Mouse (Mus musculus) kidney, postnatal 36 days (tissue): ENCODE results near the gene Adssl1.

Source experiments
- DNase-seq, 2 experiments: peaks; one replicate each; pipeline ENCODE4 v3.0.0; 2021 to 2022; ENCODE audit warnings: mixed read lengths in 2 of 2

Adssl1 gene

DNA sequence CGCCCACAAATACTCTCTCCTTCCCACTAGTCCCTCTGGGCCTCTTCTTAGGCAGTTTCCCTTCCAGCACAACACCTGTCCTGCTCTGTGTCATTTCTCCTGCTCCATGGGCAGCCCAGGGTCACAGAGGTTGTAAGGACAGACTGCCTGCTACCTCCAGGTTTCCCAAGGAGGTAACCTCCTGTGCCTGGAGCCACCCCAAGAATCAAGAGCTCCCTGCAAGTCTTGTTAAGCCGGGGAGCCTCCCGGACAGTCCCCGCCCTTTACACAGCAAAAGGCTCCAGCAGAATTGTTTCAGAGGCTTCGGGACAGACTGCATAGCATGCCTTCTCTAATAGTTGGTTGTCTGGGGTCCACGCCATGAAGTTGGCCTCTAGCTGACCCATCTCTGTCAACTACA is 6.6 kb downstream of the Adssl1 start:
- no peak for DNase-seq

DNA sequence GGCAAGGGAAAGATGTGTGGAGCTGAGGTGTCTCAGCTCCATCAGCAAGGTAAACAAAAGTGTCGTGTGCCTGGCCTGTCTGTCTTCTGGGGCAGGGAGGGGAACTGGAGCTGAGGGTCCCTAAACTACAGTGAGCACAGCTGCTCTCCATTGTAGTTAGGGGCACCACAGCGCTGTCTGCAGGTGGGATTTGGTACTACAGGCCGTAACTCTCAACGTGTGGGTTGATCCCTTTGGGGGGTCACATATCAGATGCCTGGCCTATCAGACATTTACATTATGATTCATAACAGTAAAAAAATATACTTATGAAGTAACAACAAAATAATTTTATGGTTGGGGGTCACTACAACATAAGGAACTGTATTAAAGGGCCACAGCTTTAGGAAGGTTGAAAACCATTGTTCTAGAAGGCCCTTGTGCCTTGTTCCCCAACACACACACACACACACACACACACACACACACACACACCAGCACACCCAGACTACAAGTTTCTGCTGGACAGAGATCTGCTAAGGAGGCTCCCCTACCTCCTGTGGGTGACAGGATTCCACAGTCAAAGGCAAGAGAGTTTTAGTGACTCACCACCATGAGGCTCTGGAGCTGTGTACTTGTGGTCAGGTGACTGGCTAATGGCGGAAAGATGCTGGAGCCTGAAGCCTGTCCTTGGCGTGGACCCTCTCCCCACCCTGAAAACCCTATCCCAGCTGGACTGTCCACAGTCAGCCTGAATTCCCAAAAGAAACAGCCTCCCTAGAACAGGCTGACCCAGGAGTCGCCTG is 7.4 kb downstream of the Adssl1 start:
- DNase-seq, result no peak

DNA sequence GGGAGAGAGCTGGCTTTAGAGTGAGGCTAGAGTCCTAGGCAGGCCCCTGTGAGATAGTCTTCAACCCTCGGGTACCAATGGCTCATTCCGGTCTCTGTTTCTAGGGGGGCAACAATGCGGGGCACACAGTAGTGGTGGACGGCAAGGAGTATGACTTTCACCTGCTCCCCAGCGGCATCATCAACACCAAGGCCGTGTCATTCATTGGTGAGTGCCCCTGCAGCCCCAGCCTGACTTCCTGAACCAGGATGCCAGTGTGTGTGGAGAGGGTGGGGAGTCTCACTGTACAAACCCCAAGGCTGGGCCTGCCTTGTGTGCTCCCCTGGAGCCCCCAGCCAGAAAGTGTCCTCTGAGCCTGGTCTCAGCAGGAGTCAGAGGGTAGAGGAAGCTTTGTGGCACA is 8.4 kb downstream of the Adssl1 start:
- DNase-seq, result no peak

DNA sequence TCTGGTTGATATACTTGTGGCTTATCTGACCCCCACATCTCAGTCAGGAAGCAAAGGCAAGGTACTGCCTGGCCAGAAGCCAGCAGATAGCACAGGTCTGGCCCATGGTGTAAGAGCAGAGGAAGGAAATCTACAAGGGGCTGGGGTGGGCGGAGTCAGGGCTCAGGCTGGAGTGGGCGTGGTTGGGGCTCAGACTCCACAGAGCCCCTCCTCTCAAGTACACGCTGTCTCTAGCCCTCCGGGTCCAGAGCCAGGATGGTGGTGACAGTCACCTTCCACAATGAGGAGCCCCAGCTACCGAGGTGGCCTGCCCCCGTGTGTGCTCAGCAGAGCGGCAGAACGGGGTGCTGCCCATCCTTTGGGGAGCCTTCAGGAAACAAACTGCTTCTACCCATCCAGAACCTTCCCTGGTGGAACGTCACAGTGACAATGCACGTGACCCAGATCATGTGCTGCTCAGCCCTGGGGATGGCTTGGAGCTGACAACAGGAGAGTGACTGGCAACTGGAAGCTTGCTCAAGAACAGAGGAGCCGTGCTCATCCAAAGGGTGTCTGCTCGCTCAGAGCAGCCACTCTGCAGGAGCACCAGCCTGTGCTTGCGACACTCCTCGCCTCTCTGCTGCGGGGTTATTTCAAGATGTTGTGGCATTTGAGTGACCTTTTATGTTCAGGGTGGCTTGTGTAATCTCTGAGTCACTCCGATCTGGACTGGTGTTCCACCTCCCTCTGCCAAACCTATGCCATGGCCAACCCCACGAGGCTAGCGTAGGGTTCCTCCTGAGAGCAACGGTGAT is 9.3 kb downstream of the Adssl1 start:
- DNase-seq, result peak; percentile 49 to 68

DNA sequence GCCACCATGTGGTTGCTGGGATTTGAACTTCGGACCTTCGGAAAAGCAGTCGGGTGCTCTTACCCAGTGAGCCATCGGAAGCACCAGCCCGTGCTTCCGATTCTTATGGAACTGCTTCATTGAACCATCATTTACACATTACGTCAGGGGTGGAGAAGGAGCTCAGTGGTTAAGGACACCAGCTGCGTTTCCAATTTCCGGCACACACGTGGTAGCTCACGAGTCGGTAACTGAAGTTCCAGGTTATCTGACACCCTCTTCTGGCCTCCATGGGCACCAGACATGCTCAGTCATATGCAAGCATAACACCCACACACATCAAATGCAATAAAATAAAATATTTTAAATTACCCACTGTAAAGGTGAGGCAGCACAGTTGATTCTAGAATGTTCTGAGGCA is 10.2 kb downstream of the Adssl1 start:
- no peak for DNase-seq

DNA sequence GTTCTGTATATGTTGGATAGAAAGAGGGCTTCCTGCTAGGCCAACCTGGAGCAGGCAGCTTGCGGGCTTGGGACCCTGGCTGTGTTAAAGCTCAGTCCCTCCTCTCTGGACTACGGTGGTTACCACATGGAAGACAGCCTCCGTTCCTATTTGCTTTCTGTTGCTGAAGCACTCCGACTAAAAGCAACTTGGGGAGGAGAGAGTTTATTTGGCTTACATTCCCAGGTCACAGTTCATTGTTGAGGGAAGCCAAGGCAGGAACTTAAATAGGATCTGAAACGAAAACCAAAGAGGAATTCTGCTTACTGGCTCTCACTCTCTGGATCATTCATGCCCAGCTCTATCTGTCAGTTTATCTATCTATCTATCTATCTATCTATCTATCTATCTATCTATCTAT is 11.0 kb downstream of the Adssl1 start:
- no peak for DNase-seq

DNA sequence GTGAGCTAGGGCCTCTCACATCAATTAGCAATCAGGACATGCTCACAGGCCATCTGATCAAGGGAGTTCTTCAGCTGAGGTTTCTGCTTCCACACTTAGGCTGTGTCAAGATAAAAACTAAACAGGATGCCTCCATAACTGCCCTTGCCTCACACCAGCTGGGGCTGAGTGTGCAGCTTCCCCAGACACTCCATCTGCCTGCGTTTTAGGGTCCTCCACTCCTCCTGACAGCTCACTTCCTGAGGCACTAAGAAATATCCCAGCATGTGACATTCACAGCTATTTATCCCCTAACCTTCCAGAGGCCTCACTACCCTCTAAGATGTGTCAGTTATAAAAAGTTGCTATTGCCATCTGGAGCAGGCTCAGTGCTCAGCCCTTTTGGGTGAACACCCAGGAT is 11.6 kb downstream of the Adssl1 start:
- DNase-seq, result no peak

DNA sequence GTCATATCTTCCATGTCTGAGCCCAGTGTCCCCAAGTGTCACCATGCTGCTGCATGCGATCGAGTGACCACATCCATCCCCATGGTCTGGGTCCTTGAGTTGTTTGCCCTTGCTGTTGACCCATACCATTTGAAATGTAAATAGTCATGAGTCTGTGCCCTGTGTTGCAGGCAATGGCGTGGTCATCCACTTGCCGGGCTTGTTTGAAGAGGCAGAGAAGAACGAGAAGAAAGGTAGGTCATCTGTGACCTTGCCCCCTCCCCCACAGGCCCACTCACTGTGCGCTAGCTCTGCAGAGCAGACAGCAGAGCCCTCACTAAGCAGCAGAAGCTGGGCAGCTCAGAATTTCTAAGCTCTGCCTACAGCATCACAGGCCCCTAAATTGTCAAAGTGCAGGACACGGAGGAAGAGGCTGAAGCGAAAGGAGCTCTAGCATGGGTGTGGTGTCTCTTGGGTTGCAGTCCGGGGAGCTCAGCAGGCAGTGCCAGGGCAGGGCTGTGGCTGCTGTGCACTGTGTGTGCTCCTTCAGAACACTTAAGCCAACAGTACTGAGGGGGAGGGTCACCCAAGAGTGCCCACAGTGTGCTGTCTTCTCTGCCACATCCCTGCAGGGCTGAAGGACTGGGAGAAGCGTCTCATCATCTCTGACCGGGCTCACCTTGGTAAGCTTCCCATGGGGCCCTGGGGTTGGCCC is 12.4 kb downstream of the Adssl1 start:
- DNase-seq, result no peak

DNA sequence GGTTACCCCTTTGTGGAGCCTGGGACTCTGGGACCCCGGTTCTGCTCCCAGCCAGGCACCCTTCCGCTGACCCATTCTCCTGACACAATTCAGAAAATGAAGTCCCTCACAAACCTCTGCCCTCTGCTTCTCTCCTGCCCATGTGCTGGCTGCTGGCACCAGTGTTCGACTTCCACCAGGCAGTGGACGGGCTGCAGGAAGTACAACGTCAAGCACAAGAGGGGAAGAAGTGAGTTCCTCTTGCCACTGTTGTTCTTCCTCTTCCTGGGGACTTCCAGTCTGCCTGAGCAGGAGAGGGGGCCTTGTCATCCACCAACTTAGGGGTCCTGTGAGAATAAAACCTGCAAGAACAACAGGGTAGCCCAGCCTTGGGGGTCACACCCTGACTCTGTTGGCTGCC is 13.1 kb downstream of the Adssl1 start:
- no peak for DNase-seq

DNA sequence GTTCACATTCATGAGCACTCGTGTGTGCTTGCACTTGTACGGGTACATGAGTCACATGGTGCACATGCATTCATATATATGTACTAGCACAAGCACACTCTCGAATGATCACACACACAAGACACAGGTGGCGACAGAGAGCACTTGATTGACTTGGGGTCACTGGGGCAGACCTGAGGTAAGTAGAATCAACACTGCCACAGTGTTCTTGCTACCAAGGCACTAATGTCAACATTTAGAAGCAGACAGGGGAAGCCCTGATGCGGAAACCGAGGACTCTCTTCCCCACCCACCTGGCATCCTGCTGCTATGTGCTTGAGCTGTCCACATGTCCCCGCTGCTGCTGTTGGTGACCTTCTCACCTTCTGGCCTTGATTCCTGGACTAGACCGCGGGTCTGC is 13.8 kb downstream of the Adssl1 start:
- no peak for DNase-seq

DNA sequence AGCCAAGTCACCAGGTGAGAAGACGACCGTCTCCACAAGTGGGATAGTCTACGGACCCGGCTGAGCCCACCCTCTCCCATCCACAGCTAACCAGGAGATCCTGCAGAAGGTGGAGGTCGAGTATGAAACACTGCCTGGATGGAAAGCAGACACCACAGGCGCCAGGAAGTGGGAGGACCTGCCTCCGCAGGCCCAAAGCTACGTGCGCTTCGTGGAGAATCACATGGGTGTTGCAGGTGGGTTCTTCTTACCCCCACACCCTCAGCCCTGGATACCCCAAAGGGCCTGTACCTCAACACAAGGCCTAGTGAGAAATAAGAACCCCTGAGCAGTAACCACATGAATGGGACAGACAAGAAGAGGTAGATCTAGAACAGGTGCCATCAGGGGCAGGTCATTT is 19.7 kb downstream of the Adssl1 start:
- DNase-seq, result no peak

DNA sequence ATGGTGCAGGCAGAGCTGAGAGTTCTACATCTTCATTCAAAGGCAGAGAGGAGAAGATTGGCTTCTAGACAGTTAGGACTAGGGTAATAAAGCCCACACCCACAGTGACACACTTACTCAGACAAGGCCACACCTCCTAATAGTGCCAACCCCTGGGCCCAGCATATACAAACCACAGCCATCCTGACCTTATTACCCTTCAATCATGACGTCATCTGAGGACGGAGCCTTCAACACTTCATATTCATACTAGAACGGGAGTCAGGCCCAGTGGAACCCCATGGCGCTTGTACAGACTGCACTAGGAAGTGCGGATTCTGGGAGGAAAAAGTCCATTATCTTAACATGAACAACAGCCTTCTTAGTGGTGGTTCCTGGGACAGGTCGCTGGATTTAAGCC is 23.3 kb downstream of the Adssl1 start:
- DNase-seq, result no peak

DNA sequence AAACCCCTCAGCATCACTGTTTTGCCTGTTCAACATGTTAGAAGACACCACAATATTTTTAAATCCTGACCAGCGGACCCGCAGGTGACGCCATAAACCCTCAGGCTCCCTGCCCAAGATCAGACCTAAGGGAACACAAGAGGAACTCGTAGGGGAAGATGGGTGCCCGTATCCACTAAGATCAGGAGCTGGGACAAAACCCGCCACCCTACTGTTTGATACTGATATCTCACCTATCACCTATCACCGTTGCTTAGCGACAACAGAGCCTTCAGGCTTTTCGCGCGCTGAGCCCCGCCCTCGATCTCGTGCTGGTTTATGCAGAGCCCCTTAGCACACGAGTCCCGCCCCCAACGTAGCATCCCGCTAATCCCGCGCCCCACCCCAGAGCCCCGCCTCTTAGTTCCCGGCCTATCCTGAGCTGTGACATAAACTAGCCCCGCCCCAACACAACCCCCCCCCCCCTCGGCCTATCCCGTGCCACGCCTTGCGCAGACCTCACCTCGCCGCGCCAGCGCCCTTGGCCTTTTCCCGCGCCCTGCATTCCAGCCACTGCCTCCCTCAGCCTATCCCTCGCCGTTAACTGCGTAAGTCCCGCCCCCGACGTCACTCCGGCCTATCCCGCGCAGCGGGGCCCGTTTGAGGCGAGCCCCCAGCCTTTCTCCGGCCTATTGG is 24.5 kb downstream of the Adssl1 start, which contains the start of gene Siva1:
Siva1 (plus strand) TSS at position 500 of the 675 bp plus-strand sequence.
- peak; percentile 99 for DNase-seq

DNA sequence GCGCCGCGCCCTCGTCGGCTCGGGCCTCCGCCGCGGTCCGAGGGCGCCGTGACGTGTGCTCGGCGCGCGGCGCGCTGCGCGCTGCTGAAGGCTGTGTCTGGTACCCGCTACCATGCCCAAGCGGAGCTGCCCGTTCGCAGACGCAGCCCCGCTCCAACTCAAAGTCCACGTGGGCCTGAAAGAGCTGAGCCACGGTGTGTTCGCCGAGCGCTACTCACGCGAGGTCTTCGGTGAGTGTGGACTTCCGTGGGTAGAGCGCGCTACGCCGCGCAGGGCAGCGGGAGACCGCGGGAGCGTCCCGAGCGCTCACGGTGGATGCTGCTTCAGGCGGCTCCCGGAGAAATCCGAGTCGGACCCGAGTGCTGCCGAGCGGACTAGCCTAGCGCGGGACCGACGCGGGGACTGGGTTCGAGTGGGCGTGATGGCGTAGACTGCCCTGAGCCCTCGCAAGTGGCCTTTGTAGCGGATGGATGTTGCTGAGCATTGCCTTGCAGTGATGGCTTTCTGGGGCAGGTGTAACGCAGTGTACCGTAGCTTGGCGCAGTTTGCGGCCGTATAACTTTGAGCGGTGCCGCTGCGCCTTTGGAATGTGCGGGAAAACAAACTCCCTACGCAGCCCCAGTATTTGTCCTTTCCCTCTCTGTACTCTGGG is 25.1 kb downstream of the Adssl1 start:
- no peak for DNase-seq

DNA sequence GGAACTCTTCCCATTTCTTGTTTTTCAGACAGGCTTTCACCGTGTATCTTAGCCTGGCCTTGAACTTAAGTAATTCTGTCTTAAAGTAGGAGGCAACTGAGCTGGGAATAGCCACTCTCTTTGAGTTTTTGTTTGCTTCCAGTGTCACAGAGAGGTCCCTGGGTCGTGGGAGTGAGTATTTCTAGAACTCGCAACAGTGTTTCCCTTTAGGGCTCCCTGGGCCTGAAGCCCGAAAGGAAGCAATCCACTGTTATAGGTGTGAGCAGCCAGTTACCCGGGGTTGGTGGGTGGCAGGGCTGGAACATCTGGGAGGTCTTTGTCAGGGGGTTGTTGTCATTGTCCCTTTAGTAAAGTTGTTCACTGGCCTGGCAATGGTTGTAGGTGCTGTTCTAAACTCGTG is 26.3 kb downstream of the Adssl1 start:
- DNase-seq, result no peak

DNA sequence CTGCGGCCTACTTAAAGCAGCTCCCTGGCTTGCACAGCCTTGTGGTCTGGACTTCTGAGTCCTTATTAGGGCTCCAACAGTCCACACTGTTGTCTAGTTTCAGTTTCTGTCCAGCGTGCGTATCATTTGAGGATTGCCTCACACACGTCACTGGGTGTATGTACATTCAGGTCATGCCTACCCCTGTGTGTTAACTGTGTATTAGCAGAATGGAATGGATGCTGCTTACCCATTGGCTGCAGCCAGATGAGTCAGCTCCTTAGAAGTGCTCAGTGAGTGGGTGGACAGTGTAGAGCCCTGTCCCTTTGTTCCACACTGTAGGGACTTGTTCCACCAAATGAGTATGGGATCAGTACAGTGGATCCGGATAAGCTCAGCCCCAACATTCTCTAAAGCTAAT is 28.2 kb downstream of the Adssl1 start:
- DNase-seq, result no peak

DNA sequence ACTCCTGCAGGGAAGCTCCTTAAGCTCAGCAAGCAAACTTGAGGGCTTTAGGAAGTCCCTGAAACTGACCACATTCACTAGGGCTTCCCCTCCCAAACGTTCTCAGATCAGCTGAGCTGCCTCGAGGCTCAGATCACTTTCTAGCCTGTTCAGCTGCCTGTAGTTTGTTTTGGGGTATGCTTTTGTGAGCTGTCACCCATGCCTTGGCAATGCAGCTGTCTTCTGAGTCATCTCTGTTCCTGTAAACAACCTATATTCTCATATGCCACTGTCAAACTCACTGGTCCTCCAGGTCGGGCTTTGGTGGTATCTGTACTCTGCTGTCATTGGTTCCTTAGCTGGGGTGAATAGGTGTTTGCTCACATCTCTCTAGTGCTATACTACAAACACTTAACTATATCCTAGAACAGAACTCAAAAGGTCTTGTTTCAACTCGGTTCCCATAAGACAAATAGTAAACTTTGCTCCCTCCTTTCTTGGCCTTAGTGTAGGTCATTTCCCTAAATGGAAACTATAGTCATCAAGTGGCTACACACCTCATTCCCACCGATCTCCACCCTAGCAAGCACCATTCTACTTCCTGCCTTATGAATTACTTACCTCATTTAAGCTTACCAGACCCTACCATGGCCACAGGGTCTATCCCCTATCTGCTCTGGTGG is 32.1 kb downstream of the Adssl1 start:
- DNase-seq, result no peak

DNA sequence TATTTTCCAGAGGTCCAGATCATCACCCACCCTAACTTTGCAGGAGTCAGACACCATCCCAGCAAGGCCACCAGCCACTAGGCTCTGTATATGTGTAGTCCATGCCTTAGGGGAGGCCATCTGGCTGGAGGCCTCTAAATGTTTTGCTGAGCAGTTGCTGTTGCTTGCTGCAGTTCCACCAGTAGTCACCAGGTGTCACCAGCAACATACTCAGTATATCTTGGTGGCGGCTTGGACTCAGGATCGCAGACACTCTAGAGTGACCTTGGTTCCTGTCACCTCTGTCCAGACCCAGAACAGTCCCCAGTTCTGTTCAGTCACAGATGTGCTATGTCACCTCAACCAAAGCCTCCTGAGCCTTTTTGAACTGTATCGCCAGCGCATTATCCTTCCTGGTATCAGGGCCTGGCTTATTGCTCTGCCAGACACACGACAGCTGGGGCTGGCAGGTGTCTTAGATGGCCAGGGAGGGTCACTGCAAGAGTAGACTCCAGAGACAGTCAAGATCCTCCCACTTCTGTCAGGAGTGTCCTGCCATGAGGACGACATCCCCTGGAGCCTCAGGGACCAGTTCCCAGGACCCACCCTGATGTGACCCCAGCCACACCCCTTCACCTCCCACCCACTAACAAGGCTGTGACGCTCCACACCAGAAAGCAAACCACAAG is 33.4 kb downstream of the Adssl1 start:
- peak; percentile 88 to 95 for DNase-seq

DNA sequence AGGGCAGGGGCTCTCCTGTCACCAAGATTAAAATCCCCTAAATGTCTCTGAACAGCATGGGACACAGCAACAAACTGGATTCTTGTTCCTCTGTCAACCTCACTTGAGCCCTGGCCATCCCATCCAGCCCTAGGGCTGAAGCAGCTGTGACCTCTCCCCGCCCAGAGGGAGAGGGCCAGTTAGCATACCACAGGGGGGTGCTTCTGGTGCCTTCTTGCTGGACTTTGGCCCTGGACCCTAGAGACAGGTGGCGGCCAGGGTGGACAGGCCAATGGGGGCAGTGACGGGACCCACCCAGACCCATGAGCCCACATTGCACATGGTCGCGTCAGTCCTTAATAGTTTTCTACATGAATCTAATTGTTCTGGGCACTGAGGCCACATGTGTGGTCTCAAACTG is 34.2 kb downstream of the Adssl1 start:
- DNase-seq, result no peak

DNA sequence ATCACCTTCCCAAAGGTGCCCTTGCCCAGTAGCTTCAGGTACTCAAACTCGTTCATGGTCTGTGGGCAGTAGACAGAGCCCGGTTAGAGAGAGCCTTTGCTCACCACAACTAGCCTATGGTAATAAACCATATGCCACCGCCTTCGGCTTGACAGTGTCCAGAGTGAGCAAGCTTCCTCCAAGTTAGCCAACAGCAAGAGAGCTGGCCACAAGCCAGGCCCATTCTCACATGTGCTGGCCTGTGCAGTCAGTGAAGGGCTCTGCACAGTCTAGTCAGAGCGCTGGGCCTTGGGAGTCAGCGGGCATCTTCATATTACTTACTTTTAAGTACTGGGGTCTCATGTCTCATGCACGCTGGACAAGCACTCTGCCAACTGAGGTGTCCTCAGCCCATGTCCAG is 38.8 kb downstream of the Adssl1 start:
- peak in 1 of 2 experiments; percentile 42 for DNase-seq

DNA sequence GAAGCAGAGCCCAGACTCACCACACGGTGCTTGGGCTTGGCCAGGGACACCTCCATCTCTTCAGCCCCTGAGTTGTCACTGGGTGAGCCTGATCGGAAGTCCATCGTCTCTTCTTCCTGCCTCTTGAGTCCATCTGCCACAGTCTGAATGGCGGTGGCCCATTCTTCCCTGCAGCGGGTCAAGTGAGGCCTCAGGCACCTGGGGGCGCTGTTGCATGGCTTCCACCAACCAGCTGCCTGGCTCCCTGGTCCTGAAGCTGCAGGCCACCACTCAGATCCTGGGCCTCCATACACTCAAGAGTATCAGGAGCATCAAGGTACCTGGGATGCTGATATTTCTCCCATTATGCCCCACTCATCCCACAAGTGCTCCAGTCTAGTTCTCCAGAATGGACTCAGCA is 39.3 kb downstream of the Adssl1 start:
- peak; percentile 64 to 91 for DNase-seq
